Mouse (Mus musculus) monocyte, adult 5-6 weeks (primary cell): ENCODE results near the gene Cd151. TPM values are rescaled to one million over a fixed set of nuclear protein-coding genes. Genes with fewer than 3 reads are reported as not detected.
A peak's percentile ranks its signal among the peaks of the same experiment; 100 is the strongest.

Experiments used
- ATAC-seq: fragments of 153-309, 156-312 bp; replicated peaks from 2 replicates; pipeline ENCODE4 v1.8.0; 2017; ENCODE audit warnings: mild to moderate bottlenecking; ENCODE audit not compliant: low TSS enrichment, insufficient number of reproducible peaks, severe bottlenecking, poor library complexity, low FRiP score
- total RNA-seq: library from RNA; stranded (forward); fragments of 200-1000, 200-491, 200-594 nt; gene quantifications from 3 replicates; pipeline ENCODE4 v1.2.3, GENCODE M21; 2017

Gene Cd151
- total RNA-seq, 1 experiment from 2014 or later = 20.7 TPM

- ATAC-seq = peak; percentile 21
Observed at GRCm38 (mm10) chr7:141468522-141469211, 1.5 kb downstream of the Cd151 start.

- no peak for ATAC-seq
Observed at GRCm38 (mm10) chr7:141469352-141469751, 2.2 kb downstream of the Cd151 start.

GRCm38 (mm10) chr7:141469901-141470636 is 2.9 kb downstream of the Cd151 start:
- ATAC-seq = no peak

GRCm38 (mm10) chr7:141470637-141470944 is 3.4 kb downstream of the Cd151 start:
- no peak for ATAC-seq

GRCm38 (mm10) chr7:141471236-141471635 is 4.0 kb downstream of the Cd151 start:
- ATAC-seq = no peak

GRCm38 (mm10) chr7:141472226-141472625 is 5.0 kb downstream of the Cd151 start:
- no peak for ATAC-seq

- ATAC-seq = no peak
Observed at GRCm38 (mm10) chr7:141472763-141473162, 5.6 kb downstream of the Cd151 start.

- no peak for ATAC-seq
Observed at GRCm38 (mm10) chr7:141474160-141474559, 7.0 kb downstream of the Cd151 start.

GRCm38 (mm10) chr7:141475011-141475804 is 8.0 kb downstream of the Cd151 start, which contains the start of the genes Polr2l and Tspan4:
Gene Polr2l (minus strand): TSS chr7:141475132.
Gene Tspan4 (plus strand): TSS chr7:141475240.
- peak; percentile 62; the same call in 1 of the 2 replicates for ATAC-seq

- ATAC-seq = no peak
Observed at GRCm38 (mm10) chr7:141475805-141476158, 8.6 kb downstream of the Cd151 start.

GRCm38 (mm10) chr7:141476226-141476980 is 9.2 kb downstream of the Cd151 start:
- no peak for ATAC-seq

GRCm38 (mm10) chr7:141476981-141477370 is 9.8 kb downstream of the Cd151 start:
- ATAC-seq = no peak

- no peak for ATAC-seq
Observed at GRCm38 (mm10) chr7:141477578-141478269, 10.5 kb downstream of the Cd151 start.

GRCm38 (mm10) chr7:141478270-141478748 is 11.1 kb downstream of the Cd151 start:
- no peak for ATAC-seq

- peak; percentile 83 for ATAC-seq
Observed at GRCm38 (mm10) chr7:141480842-141481497, 13.8 kb downstream of the Cd151 start.

- ATAC-seq = no peak
Observed at GRCm38 (mm10) chr7:141481498-141482401, 14.6 kb downstream of the Cd151 start.

GRCm38 (mm10) chr7:141482531-141483024 is 15.4 kb downstream of the Cd151 start:
- no peak for ATAC-seq
